Mouse (Mus musculus): ENCODE measurements around the gene Rtn2.

DNA sequence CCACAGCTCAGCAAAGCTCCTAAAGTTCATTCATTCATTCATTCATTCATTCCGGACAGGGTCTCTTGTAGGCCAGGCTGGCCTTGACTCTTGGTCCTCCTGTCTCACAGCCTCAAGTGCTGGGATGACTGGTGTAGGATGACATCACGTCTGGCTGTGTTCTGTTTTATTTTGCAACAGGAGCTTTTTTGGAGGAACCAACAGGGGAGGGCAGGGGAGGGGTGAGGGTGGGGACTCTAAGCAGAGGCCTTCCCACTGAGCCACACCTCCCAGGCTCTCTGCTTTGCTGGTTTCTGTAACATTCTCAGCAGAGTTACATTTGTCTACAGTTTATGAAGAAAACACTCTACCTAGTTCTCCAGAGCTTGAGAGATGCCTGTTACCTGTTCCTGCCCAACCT lies 55.6 kb downstream of the Rtn2 start:
- no peak for TF ChIP-seq GATA1 (IDR thresholded peaks at IDR 0.05; ENCODE audit: low read length)
- TF ChIP-seq TAL1 (IDR thresholded peaks at IDR 0.05; ENCODE audit: low read length): no peak

All from erythroblast, embryonic 14.5 days (primary cell).